In genomic region chr19:32593870-32594269, GRCm38 (mm10) we compare ENCODE assay signal across 10 mouse cellular contexts. TPM values are rescaled to one million over a fixed set of nuclear protein-coding genes. Genes with fewer than 3 reads are reported as not detected.
DNase-seq lines count a peak whose midpoint lies in the region; ATAC-seq and TF ChIP-seq lines count a peak whose summit lies in the region.
"Had no signal": no experiment of that assay in that cellular context is flagged by ENCODE, and none has a peak within 500 bp of the region (broad histone marks: within the 10 kb centered on the region; RNA-seq: fewer than 3 reads in every experiment).

No protein-coding gene starts in this region.

- peak; percentile 66 for TF ChIP-seq RAD21 in MEL (IDR thresholded peaks at IDR 0.05; ENCODE audit: low read depth, low read length)

- H3K4me3 ChIP-seq in liver, adult 2 months (ENCODE audit: insufficient read depth, low read depth, low read length) = no peak overlapping the region
- no peak overlapping the region for H3K4me3 ChIP-seq in liver, embryonic 12.5 days
- H3K4me3 ChIP-seq in MEL (ENCODE audit: control insufficient read depth in 1 of 2, insufficient read depth in 1 of 2, low read depth in 2 of 2, low read length in 2 of 2) = no peak overlapping the region
- H3K4me3 ChIP-seq: midbrain, embryonic 10.5 days had no signal

- H3K27ac ChIP-seq in liver, adult 2 months (replicated peaks; ENCODE audit: insufficient read depth, low read depth, low read length) = no peak overlapping the region
- H3K27ac ChIP-seq in liver, embryonic 12.5 days = no peak overlapping the region
- H3K27ac ChIP-seq in MEL (ENCODE audit: control insufficient read depth, low read depth, low read length) = no peak overlapping the region
- H3K27ac ChIP-seq: midbrain, embryonic 10.5 days had no signal

- 0 out of 2 replicates have a peak, but pooled peaks cover 2% of the 10 kb centered on the region for H3K4me1 ChIP-seq in liver, adult 2 months (ENCODE audit: control insufficient read depth, insufficient read depth, low read length)
- H3K4me1 ChIP-seq in liver, embryonic 12.5 days = peaks cover 12% of the 10 kb centered on the region; the same call in 1 of the 2 replicates
- peaks cover 0 to 3% of the 10 kb centered on the region in 2 experiments; a peak in 1 of 4 replicates for H3K4me1 ChIP-seq in MEL (ENCODE audit: control insufficient read depth in 1 of 2, insufficient read depth in 2 of 2, low read length in 2 of 2)

- H3K4me2 ChIP-seq in liver, embryonic 12.5 days = no peak overlapping the region

- H3K9ac ChIP-seq in liver, adult 2 months (ENCODE audit: low read depth, low read length) = no peak overlapping the region
- H3K9ac ChIP-seq in liver, embryonic 12.5 days = no peak overlapping the region
- no peak overlapping the region for H3K9ac ChIP-seq in MEL (ENCODE audit: control insufficient read depth, low read depth, low read length, poor library complexity, severe bottlenecking)

- no peak for TF ChIP-seq POLR2A in liver, adult 2 months (IDR thresholded peaks at IDR 0.05; ENCODE audit: extremely low read depth, insufficient read depth, low read length)
- no peak for TF ChIP-seq POLR2A in MEL (IDR thresholded peaks at IDR 0.05; ENCODE audit: control insufficient read depth in 1 of 2, insufficient read depth in 1 of 2, low read depth in 1 of 2, low read length in 2 of 2, poor library complexity in 1 of 2)

- no peak for TF ChIP-seq EP300 in MEL (IDR thresholded peaks at IDR 0.05; ENCODE audit: low read depth in 1 of 2, low read length in 2 of 2)

- 60% methylated on average over 5 of the region's 5 CpGs for WGBS in liver, adult 2 months
- WGBS in liver, embryonic 12.5 days (ENCODE audit: insufficient replicate concordance) = 53% methylated on average over 5 of the region's 5 CpGs

- ATAC-seq in liver, embryonic 12.5 days = no peak

- no peaks in the 10 kb centered on the region for H3K27me3 ChIP-seq in liver, adult 2 months (ENCODE audit: control insufficient read depth, insufficient read depth, low read length)
- H3K27me3 ChIP-seq in liver, embryonic 12.5 days (replicated peaks) = peaks cover 47% of the 10 kb centered on the region
- H3K27me3 ChIP-seq in MEL (ENCODE audit: control insufficient read depth in 1 of 2, insufficient read depth in 2 of 2, low read length in 2 of 2) = no peaks in the 10 kb centered on the region

- H3K9me3 ChIP-seq in liver, embryonic 12.5 days (replicated peaks) = no peaks in the 10 kb centered on the region
- H3K9me3 ChIP-seq in MEL (replicated peaks; ENCODE audit: insufficient read depth, low read length) = no peaks in the 10 kb centered on the region
- H3K9me3 ChIP-seq: midbrain, embryonic 10.5 days had no signal

- DNase-seq in embryo, embryonic 11 days = peak; percentile 20
- DNase-seq in embryo, embryonic 9.5 days (ENCODE audit: extremely low spot score) = no peak
- peak; percentile 47 for DNase-seq in liver, adult 2 months (ENCODE audit: extremely low read depth, low read depth, low spot score)
- peak; percentile 82 for DNase-seq in MEL (ENCODE audit: low read depth, low spot score)
- DNase-seq in induced T-regulatory cell, adult 2 months (ENCODE audit: low read depth) = peak; percentile 65
- no peak for DNase-seq in cerebellum, postnatal 36 days
- no peak for DNase-seq in layer of hippocampus, postnatal 36 days
- DNase-seq: kidney, adult 8-10 months had no signal

- H3K79me2 ChIP-seq in liver, adult 2 months (ENCODE audit: control insufficient read depth, insufficient read depth, low read length) = peaks cover 5% of the 10 kb centered on the region; the same call in 1 of the 2 replicates
- no peaks in the 10 kb centered on the region; the same call in 1 of the 2 replicates for H3K79me2 ChIP-seq in MEL (ENCODE audit: control insufficient read depth, insufficient read depth, low read length, poor library complexity)

- TF ChIP-seq CTCF in liver, adult 2 months (IDR thresholded peaks at IDR 0.05; ENCODE audit: low read depth, low read length) = peak; percentile 27; the same call in 1 of the 2 replicates
- peak; percentile 33 to 81 (median 64); a peak in 5 of 6 replicates for TF ChIP-seq CTCF in MEL (IDR thresholded peaks at IDR 0.05 in 2 of 3, conservative IDR thresholded peaks at IDR 0.05 in 1 of 3; ENCODE audit: control insufficient read depth in 1 of 3, insufficient read depth in 1 of 3, low read depth in 2 of 3, low read length in 3 of 3, poor library complexity in 1 of 3, severe bottlenecking in 1 of 3)

- no peaks in the 10 kb centered on the region for H3K36me3 ChIP-seq in liver, adult 2 months (ENCODE audit: control insufficient read depth, insufficient read depth, low read length)
- no peaks in the 10 kb centered on the region for H3K36me3 ChIP-seq in liver, embryonic 12.5 days
- peaks cover 0 to 5% of the 10 kb centered on the region in 2 experiments; a peak in 2 of 4 replicates for H3K36me3 ChIP-seq in MEL (ENCODE audit: control insufficient read depth in 1 of 2, insufficient read depth in 2 of 2, low read length in 2 of 2)
- H3K36me3 ChIP-seq: midbrain, embryonic 10.5 days had no signal

TF ChIP-seq in MEL, 35 proteins besides CTCF, POLR2A, EP300 and RAD21:
- TF ChIP-seq NELFE (IDR thresholded peaks at IDR 0.05; ENCODE audit: low read depth, low read length) = no peak
- 0 out of 2 replicates have a peak, but pooled peaks have one; percentile 34 for TF ChIP-seq ZC3H11A (IDR thresholded peaks at IDR 0.05; ENCODE audit: low read depth, low read length)
- TF ChIP-seq MYC (IDR thresholded peaks at IDR 0.05; ENCODE audit: low read depth, low read length) = 0 out of 2 replicates have a peak, but pooled peaks have one; percentile 62
- TF ChIP-seq ZNF384 (IDR thresholded peaks at IDR 0.05; ENCODE audit: low read depth, low read length) = peak; percentile 97
- peak; percentile 17; the same call in 1 of the 2 replicates for TF ChIP-seq SIN3A (IDR thresholded peaks at IDR 0.05; ENCODE audit: low read length)
- no peak for TF ChIP-seq E2F4 (IDR thresholded peaks at IDR 0.05; ENCODE audit: borderline replicate concordance, low read depth, low read length)
- no peak for TF ChIP-seq MAZ (IDR thresholded peaks at IDR 0.05; ENCODE audit: low read depth, low read length)
- no peak for TF ChIP-seq CHD1 (IDR thresholded peaks at IDR 0.05; ENCODE audit: low read depth, low read length)
- TF ChIP-seq SMC3 (IDR thresholded peaks at IDR 0.05; ENCODE audit: low read depth, low read length) = peak; percentile 83
- no peak for TF ChIP-seq ELF1 (IDR thresholded peaks at IDR 0.05; ENCODE audit: low read depth, low read length)

RNA-seq across cellular contexts. Expression of gene Papss2, which starts 1.7 kb away (rescaled TPM):
- 211 and 223 TPM in 2 replicates for total RNA-seq in liver, adult 2 months (2014; rRNA removed)
- 75.1 and 86.7 TPM in 2 replicates for polyA plus RNA-seq in liver, adult 2 months (2012; rRNA removed)
- 2.0 and 3.1 TPM in 2 replicates for polyA plus RNA-seq in liver, embryonic 12.5 days (2016; fragmentation: Nextera tagmentation; extraction: Ambion mirVana)
- 1.5 and 1.7 TPM in 2 replicates for total RNA-seq in MEL (2012; rRNA removed)
- polyA plus RNA-seq in MEL (2012; ENCODE audit: insufficient read depth in 1 of 2, insufficient read length in 2 of 2, low read depth in 1 of 2, low replicate concordance in 2 of 2, missing spikeins in 1 of 2) = 1 to 10 TPM in 1 of 2 experiments, not detected in 1; 2.6 TPM
- total RNA-seq in layer of hippocampus, postnatal 36 days (2021) = 10 to 100 TPM; 11.0 to 12.1 TPM

Comparison
In these comparisons a context has a peak if more than half of its experiments do, and no peak if none do; other contexts are left out.
1. DNase-seq: peak in embryo, embryonic 11 days (single experiment), liver, adult 2 months (single experiment), MEL (single experiment) and induced T-regulatory cell, adult 2 months (single experiment); none in embryo, embryonic 9.5 days (single experiment), cerebellum, postnatal 36 days (0 of 2) and layer of hippocampus, postnatal 36 days (0 of 2).
2. RNA of gene Papss2, which starts 1.7 kb away (total RNA-seq): 211 to 223 TPM in liver, adult 2 months; 11.0 to 12.1 TPM in layer of hippocampus, postnatal 36 days and 1.5 to 1.7 TPM in MEL; every median in the first group is over 10 times any median in the second.